Mouse (Mus musculus) ES-E14 (cell line): ENCODE data around the gene Pqlc3.

Source experiments
- CHD2 ChIP-seq: IDR thresholded peaks from 2 replicates; pipeline ENCODE4 v1.6.1; 2014; ENCODE audit warnings: mild to moderate bottlenecking, low read depth, low read length, inconsistent platforms
- HCFC1 ChIP-seq: IDR thresholded peaks from 2 replicates; pipeline ENCODE4 v1.6.1; 2012; ENCODE audit warnings: low read length, inconsistent platforms, borderline replicate concordance; ENCODE audit not compliant: insufficient read depth
- MAFK ChIP-seq: IDR thresholded peaks from 2 replicates; pipeline ENCODE4 v1.6.1; 2014; ENCODE audit warnings: mild to moderate bottlenecking, low read depth, low read length, inconsistent platforms; ENCODE audit not compliant: insufficient read depth
- ZC3H11A ChIP-seq: IDR thresholded peaks from 2 replicates; pipeline ENCODE4 v1.6.1; 2012; ENCODE audit warnings: low read depth, mild to moderate bottlenecking, inconsistent platforms, low read length, borderline replicate concordance
- ZNF384 ChIP-seq: IDR thresholded peaks from 2 replicates; pipeline ENCODE4 v1.6.1; 2012; ENCODE audit warnings: low read depth, low read length, inconsistent platforms

DNA sequence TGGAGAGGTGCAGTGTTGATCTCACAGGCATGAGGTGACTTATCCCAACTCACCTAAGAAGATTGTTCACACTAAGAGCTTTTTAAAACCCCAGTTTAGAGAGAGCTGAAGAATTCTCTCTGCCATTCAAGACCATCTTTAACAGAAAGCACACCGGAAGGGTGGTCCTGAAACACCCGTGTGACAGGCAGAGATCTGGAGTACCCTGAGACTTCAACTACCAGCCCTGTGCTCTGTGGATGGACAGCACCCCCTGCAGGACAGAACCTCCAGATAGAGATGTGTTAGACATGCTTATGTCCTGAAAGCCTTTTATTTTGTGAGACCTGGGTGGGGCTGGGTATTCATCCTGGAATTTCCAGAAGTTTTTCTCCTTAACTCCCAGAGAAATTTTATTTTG is 34.9 kb upstream of the Pqlc3 start:
- TF ChIP-seq CHD2 (no peak), MAFK (no peak), ZC3H11A (peak; percentile 23; the same call in 1 of the 2 replicates), HCFC1 (no peak), ZNF384 (no peak)
